Mouse (Mus musculus): ENCODE results near the gene Tax1bp3. TPM values are rescaled to one million over a fixed set of nuclear protein-coding genes. Genes with fewer than 3 reads are reported as not detected.

Tax1bp3 gene
- polyA plus RNA-seq, 1 experiment from 2014 or later, result 204 TPM

DNA sequence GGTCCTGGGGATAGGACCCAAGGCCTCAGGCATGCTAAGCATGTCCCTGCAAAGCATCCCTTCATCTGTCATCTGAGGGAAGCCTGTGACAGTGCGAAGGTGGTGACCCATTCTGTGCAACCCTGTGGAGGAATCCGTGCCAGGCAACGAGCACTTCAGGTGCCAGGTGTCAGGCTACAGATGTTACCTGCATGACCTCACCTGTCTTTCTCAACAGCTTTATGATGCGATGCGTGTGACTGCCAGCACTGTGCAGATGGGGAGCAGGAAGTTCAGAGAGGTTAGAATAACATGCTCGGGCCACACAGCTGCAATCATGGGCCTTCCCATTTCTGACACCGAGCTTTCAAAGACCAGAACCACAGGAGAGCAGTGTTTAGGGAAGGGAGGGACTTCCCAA, 28.3 kb downstream of the Tax1bp3 start:
- Histone ChIP-seq H3K36me3 (no peaks in the 10 kb centered on the region), H3K9me3 (replicated peaks) (no peaks in the 10 kb centered on the region), H3K4me3 (replicated peaks) (no peak overlapping the region), H3K27me3 (no peaks in the 10 kb centered on the region), H3K9ac (no peak overlapping the region), H3K4me2 (no peak overlapping the region), H3K27ac (no peak overlapping the region), H3K4me1 (0 out of 2 replicates have a peak, but pooled peaks cover 9% of the 10 kb centered on the region)
- no peak for ATAC-seq (replicated peaks; ENCODE audit: low FRiP score)
- 22% methylated on average over 7 of the region's 7 CpGs for WGBS

DNA sequence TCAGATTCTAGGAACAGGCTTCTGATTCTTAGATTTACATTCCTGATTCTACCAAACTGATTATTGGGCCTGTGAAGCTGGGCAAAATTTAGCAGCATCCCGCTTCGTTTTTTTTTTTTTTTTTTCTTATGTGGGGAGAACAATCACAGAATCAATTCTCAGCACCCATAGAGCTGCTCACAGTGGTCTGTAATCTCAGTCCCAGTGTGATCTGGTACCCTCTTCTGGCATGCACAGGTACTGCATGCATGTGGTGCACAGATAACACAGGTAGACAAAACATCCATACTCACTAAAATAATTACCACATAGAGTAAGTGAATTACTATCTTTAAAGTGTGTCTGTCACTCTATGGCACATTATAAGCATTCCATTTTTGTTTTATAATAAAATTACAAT, 30.7 kb downstream of the Tax1bp3 start:
- no peaks in the 10 kb centered on the region for H3K9me3 ChIP-seq (replicated peaks)
- no peaks in the 10 kb centered on the region for H3K27me3 ChIP-seq
- WGBS, result 69% methylated on average over 2 of the region's 2 CpGs
- no peaks in the 10 kb centered on the region for H3K36me3 ChIP-seq
- 0 out of 2 replicates have a peak, but pooled peaks cover 7% of the 10 kb centered on the region for H3K4me1 ChIP-seq
- H3K4me3 ChIP-seq (replicated peaks), result no peak overlapping the region
- H3K4me2 ChIP-seq, result no peak overlapping the region
- no peak overlapping the region for H3K9ac ChIP-seq
- ATAC-seq (replicated peaks; ENCODE audit: low FRiP score), result no peak
- H3K27ac ChIP-seq, result no peak overlapping the region

DNA sequence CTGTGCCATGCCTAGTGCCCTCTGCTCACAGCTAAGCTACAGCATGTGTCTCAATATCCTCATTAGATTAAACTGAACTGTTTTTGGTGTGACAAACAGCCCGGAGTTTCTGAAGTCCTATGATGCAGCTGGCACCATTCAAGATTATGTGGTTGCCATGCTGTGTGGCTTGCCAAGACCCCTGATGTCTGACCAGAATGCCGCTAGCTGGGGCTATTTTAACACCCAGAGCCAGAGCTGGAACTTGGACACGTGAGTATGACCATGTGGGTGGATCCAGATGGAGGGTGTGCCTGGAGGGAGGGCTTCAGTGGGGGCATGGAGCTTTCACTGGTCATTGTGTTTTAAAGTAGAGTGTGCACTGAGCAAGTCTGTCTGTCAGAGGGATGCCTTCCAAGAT, 37.1 kb downstream of the Tax1bp3 start:
- Histone ChIP-seq H3K9ac (no peak overlapping the region), H3K27me3 (no peaks in the 10 kb centered on the region), H3K27ac (no peak overlapping the region), H3K9me3 (replicated peaks) (no peaks in the 10 kb centered on the region), H3K4me1 (no peaks in the 10 kb centered on the region), H3K36me3 (no peaks in the 10 kb centered on the region), H3K4me3 (replicated peaks) (no peak overlapping the region), H3K4me2 (no peak overlapping the region)
- 74% methylated on average over 3 of the region's 3 CpGs for WGBS
- ATAC-seq (replicated peaks; ENCODE audit: low FRiP score), result no peak

DNA sequence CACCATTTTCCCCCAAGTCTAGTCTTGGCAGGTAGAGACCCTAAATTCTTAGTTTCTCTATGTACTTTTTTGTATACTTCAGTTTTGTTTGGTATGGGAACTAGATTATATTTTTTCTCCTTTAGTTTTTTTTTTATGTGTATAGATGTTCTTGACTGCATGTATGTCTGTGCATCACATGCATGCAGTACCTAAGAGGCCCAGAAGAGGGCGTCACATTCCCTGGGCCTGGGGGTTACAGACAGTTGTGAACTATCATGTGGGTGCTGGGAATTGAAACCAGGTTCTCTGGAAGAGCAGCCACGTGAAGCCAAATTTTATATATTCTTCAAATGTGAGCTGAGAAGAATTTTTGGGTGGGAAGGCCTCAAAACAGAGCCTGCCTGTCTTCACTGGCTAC, 42.8 kb downstream of the Tax1bp3 start:
- Histone ChIP-seq H3K4me2 (no peak overlapping the region), H3K4me3 (replicated peaks) (no peak overlapping the region), H3K9me3 (replicated peaks) (no peaks in the 10 kb centered on the region), H3K4me1 (no peaks in the 10 kb centered on the region), H3K9ac (no peak overlapping the region), H3K27me3 (no peaks in the 10 kb centered on the region), H3K27ac (no peak overlapping the region), H3K36me3 (no peaks in the 10 kb centered on the region)
- ATAC-seq (replicated peaks; ENCODE audit: low FRiP score), result no peak
- WGBS, result 70% methylated on average over 2 of the region's 2 CpGs

DNA sequence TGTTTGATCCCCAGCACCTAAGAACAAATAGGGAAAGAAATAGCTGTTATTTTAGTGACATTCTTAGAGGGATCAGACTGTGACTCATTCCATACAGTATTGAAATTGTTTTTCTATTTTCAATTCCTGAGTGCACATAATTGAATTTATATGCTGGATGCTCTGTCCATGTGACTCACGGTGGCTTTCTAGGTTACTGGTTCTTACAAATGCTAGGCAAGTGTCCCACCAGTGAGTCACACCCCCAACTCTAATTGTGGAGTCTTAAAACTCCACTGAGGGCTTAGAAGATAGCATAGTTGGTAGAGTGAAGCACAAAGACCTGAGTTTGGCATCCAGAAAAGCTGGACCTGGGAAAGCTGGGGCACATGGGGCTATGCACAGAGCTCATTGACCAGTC, 43.8 kb downstream of the Tax1bp3 start:
- Histone ChIP-seq H3K27me3 (no peaks in the 10 kb centered on the region), H3K27ac (no peak overlapping the region), H3K4me3 (replicated peaks) (no peak overlapping the region), H3K9ac (no peak overlapping the region), H3K4me2 (no peak overlapping the region), H3K4me1 (no peaks in the 10 kb centered on the region), H3K36me3 (no peaks in the 10 kb centered on the region), H3K9me3 (replicated peaks) (no peaks in the 10 kb centered on the region)
- WGBS, result 90% methylated on average over 1 of the region's 1 CpGs
- no peak for ATAC-seq (replicated peaks; ENCODE audit: low FRiP score)

DNA sequence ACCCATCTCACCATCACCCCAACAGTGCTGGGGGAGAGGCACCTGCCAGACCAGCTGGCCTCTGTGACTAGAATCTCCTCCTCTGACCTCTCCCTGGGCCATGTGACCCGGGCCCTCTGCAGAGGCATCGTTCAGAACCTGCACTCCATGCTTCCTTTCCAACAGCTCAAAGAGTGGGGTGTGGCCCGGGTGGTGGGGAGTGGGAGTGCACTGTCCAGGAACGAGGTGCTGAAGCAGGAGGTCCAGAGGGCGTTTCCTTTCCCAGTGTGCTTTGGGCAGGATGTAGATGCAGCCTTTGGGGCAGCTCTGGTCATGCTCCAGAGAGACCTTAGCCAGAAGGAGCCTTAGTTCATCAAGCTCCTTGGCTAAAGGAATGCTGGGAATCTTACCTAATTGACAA, 46.0 kb downstream of the Tax1bp3 start:
- Histone ChIP-seq H3K36me3 (no peaks in the 10 kb centered on the region), H3K9me3 (replicated peaks) (no peaks in the 10 kb centered on the region), H3K4me1 (no peaks in the 10 kb centered on the region), H3K4me3 (replicated peaks) (no peak overlapping the region), H3K27ac (no peak overlapping the region), H3K9ac (no peak overlapping the region), H3K27me3 (no peaks in the 10 kb centered on the region), H3K4me2 (no peak overlapping the region)
- ATAC-seq (replicated peaks; ENCODE audit: low FRiP score), result no peak; the same call in 1 of the 2 replicates
- 22% methylated on average over 5 of the region's 5 CpGs for WGBS

DNA sequence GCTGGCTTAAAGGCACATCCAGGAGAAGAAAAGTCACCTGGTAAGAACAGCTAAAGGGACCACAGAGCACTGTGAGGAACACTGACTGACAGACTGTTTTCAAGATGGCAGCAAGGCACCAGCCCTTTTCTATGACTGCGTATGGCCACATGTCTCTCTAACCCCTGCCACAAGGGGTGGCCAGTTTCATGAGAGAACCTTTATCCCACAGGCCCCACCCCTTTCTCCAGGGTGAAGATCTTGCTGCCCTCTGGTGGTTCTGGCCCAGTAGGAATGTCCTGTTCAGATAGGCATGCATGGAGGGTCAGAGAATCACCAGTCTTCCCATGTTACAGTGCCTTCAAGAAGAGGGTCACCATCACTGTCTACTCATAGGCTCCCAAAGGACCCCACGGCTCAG, 47.1 kb downstream of the Tax1bp3 start:
- H3K9ac ChIP-seq, result no peak overlapping the region
- H3K27me3 ChIP-seq, result no peaks in the 10 kb centered on the region
- 68% methylated on average over 2 of the region's 2 CpGs for WGBS
- no peak overlapping the region for H3K4me2 ChIP-seq
- ATAC-seq (replicated peaks; ENCODE audit: low FRiP score), result no peak
- H3K27ac ChIP-seq, result no peak overlapping the region
- H3K9me3 ChIP-seq (replicated peaks), result no peaks in the 10 kb centered on the region
- H3K4me3 ChIP-seq (replicated peaks), result no peak overlapping the region
- no peaks in the 10 kb centered on the region for H3K4me1 ChIP-seq
- no peaks in the 10 kb centered on the region for H3K36me3 ChIP-seq

DNA sequence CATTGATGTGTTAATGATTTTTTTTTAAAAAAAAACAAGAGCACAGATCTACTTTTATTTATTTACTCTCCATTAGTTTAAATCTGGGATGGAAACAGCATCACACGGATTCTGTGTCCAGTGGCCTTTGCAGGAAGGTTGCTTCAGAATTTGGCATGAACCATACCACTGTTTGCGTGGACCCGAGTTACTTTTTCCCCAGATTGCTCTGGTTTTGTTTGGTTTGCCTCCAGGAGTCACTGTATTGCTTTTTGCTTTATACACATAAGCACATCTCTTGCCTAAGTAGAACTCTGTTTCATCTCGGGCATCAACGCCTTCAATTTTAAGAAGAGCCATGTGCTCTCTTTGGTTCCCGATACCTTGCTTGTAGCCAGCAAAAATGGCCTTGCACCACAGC, 49.0 kb downstream of the Tax1bp3 start:
- no peak for ATAC-seq (replicated peaks; ENCODE audit: low FRiP score)
- H3K4me2 ChIP-seq, result no peak overlapping the region
- H3K4me3 ChIP-seq (replicated peaks), result no peak overlapping the region
- H3K27ac ChIP-seq, result no peak overlapping the region
- no peak overlapping the region for H3K9ac ChIP-seq
- no peaks in the 10 kb centered on the region for H3K9me3 ChIP-seq (replicated peaks)
- no peaks in the 10 kb centered on the region for H3K27me3 ChIP-seq
- WGBS, result 85% methylated on average over 6 of the region's 6 CpGs
- H3K36me3 ChIP-seq, result no peaks in the 10 kb centered on the region
- H3K4me1 ChIP-seq, result no peaks in the 10 kb centered on the region

DNA sequence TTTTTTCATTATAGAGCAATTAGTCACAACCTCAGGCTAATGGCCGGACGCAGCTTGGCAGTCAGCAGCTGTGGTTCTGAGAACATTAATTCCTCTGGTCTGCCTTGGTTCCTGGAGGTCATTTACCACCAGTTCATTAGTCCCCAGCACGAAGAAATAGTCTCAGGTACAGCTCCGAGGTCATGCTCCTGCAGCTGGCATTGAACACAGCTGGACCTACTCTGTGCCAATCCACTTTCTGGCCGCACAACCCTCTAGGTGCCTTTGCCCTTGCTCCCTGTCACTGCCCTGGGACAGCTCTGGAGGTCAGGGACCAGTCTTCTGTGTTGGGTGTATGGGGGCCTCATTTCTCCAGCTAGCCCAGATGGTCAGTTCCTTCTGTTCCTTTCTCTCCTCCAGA, 52.0 kb downstream of the Tax1bp3 start:
- ATAC-seq (replicated peaks; ENCODE audit: low FRiP score), result no peak
- H3K4me1 ChIP-seq, result no peaks in the 10 kb centered on the region
- no peak overlapping the region for H3K27ac ChIP-seq
- no peaks in the 10 kb centered on the region for H3K27me3 ChIP-seq
- 79% methylated on average over 5 of the region's 5 CpGs for WGBS
- no peak overlapping the region for H3K9ac ChIP-seq
- no peak overlapping the region for H3K4me2 ChIP-seq
- no peaks in the 10 kb centered on the region for H3K9me3 ChIP-seq (replicated peaks)
- no peaks in the 10 kb centered on the region for H3K36me3 ChIP-seq
- H3K4me3 ChIP-seq (replicated peaks), result no peak overlapping the region

DNA sequence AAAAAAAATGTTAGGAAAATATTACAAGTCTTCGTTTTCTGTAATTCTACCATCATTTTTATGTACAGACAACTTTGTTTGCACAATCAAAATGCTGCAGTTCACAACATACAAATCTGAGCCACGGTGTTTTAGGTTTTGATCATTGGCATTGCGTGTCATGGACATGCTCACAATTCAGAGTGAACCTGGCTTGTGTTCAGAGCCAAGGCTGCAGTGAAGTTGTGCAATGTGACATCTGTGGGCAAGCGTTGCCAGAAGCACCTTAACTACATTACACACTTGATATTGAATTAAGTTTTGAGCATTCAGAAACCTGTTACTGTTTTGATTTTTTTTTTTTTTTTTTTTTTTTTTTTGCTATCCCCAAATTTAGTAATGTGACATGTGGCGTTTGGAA, 53.2 kb downstream of the Tax1bp3 start:
- no peaks in the 10 kb centered on the region for H3K27me3 ChIP-seq
- no peak overlapping the region for H3K9ac ChIP-seq
- H3K4me1 ChIP-seq, result peaks cover under 1% of the 10 kb centered on the region; the same call in 1 of the 2 replicates
- no peak for ATAC-seq (replicated peaks; ENCODE audit: low FRiP score)
- 90% methylated on average over 5 of the region's 5 CpGs for WGBS
- H3K4me2 ChIP-seq, result no peak overlapping the region
- no peaks in the 10 kb centered on the region for H3K36me3 ChIP-seq
- no peaks in the 10 kb centered on the region for H3K9me3 ChIP-seq (replicated peaks)
- no peak overlapping the region for H3K27ac ChIP-seq
- no peak overlapping the region for H3K4me3 ChIP-seq (replicated peaks)

DNA sequence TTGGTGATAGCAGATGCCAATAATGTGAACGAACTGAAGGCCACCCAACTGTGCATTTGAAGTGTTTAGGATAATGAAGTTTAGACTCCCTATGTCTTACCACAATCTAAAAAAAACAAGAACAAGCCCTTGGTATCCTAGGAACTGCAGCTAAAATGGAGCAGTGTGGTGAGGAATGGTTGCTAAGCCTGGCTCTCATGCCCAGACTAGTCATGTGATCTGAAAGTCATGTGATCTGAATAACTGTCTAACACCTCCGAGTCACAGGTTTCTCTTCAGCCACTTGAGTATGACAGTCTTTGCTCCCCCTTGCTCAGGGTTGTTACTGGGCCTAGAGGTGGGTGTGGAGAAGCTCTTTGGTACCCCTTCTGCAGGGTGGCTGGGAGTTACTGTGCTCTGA, 55.6 kb downstream of the Tax1bp3 start:
- Histone ChIP-seq H3K9ac (no peak overlapping the region), H3K4me2 (no peak overlapping the region), H3K27me3 (no peaks in the 10 kb centered on the region), H3K36me3 (no peaks in the 10 kb centered on the region), H3K27ac (no peak overlapping the region), H3K9me3 (replicated peaks) (no peaks in the 10 kb centered on the region), H3K4me3 (replicated peaks) (no peak overlapping the region), H3K4me1 (peaks cover 15% of the 10 kb centered on the region)
- WGBS, result 66% methylated on average over 2 of the region's 2 CpGs
- ATAC-seq (replicated peaks; ENCODE audit: low FRiP score), result no peak
